Mouse (Mus musculus) embryonic stem cell, embryonic (primary cell): ENCODE measurements around the gene Mxra7.
"Not testable (repeated sequence)": the region's sequence is repeated elsewhere in the genome, so short reads cannot be mapped to it uniquely, and the experiment has no call there.

Experiments used
- CTCF ChIA-PET, 4 experiments: fragments of 300-600 bp in 2 of 4; fragments of 350-600 bp in 2 of 4; sonication (Branson Sonifier 250); formaldehyde crosslinking; loops; one replicate each; lab custom pipeline; 2022; ENCODE audit warnings: inconsistent platforms in 2 of 4; lab: Charles Lee
- POLR2A ChIA-PET, 4 experiments: fragments of 300-600 bp in 2 of 4; fragments of 350-600 bp in 2 of 4; sonication (Branson Sonifier 250); formaldehyde crosslinking; loops; one replicate each; lab custom pipeline; 2022; ENCODE audit warnings: antibody characterized with exemption in 4 of 4, inconsistent platforms in 1 of 4; lab: Charles Lee

Gene Mxra7

GRCm38 (mm10) chr11:116850833-116851477 lies 23.1 kb upstream of the Mxra7 start:
- CTCF ChIA-PET, result interaction anchor here in 2 of 4 experiments (0.7 to 1.6 kb wide), 2 partner anchors 226 to 362 kb away, joined by 3 to 6 read pairs; no protein-coding TSS in a partner anchor

DNA sequence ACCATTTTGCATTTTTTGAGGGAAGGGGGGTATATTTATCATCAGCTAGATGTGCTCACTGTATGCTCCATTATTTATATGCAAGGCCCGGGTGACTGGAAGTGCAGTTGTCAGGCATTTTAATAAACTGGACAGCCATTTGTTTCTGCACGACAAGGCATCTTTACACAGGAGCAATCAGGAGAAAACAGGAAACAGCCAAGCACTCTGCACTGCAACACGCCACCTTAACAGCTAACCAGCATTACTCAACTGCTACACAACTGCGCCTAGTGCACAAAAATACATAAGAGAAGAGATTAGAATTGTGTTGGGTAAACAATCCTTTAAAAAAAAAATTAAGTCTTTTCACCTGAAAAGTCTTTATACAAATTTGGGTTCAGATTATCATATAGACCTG lies 22.2 kb upstream of the Mxra7 start:
- POLR2A ChIA-PET, result interaction anchor here in 3 of 4 experiments (1.1 to 17.9 kb wide), 6 partner anchors 12 to 176 kb away, joined by 4 to 286 read pairs (median 110); partner anchors contain the start of genes Jmjd6 (in 1 of the 3) and Mettl23 (in 1 of the 3)
- CTCF ChIA-PET, result no interaction called here

More at GRCm38 (mm10) chr11:116850833-116851477, 23.1 kb upstream of the Mxra7 start:
- POLR2A ChIA-PET, result interaction anchor here (0.6 to 17.9 kb wide), 41 partner anchors 8 to 356 kb away, joined by 3 to 286 read pairs (median 6); partner anchors contain the start of genes Jmjd6 (in 4 of the 4), Mettl23 (in 4 of the 4) and Mxra7 (in 1 of the 4)

- ChIA-PET CTCF (no interaction called here), POLR2A (interaction anchor here in 3 of 4 experiments (0.5 to 17.9 kb wide), 8 partner anchors 11 to 176 kb away, joined by 3 to 286 read pairs (median 5); partner anchors contain the start of genes Jmjd6 (in 1 of the 3) and Mettl23 (in 1 of the 3))
Measured at GRCm38 (mm10) chr11:116849587-116849986, 21.7 kb upstream of the Mxra7 start.

GRCm38 (mm10) chr11:116848877-116849178 lies 21.0 kb upstream of the Mxra7 start:
- CTCF ChIA-PET, result not testable (repeated sequence)
- POLR2A ChIA-PET, result interaction anchor here (0.6 to 17.9 kb wide), 14 partner anchors 10 to 762 kb away, joined by 3 to 286 read pairs (median 3); partner anchors contain the start of genes Exoc7 (in 1 of the 4), Jmjd6 (in 1 of the 4) and Mettl23 (in 1 of the 4)

DNA sequence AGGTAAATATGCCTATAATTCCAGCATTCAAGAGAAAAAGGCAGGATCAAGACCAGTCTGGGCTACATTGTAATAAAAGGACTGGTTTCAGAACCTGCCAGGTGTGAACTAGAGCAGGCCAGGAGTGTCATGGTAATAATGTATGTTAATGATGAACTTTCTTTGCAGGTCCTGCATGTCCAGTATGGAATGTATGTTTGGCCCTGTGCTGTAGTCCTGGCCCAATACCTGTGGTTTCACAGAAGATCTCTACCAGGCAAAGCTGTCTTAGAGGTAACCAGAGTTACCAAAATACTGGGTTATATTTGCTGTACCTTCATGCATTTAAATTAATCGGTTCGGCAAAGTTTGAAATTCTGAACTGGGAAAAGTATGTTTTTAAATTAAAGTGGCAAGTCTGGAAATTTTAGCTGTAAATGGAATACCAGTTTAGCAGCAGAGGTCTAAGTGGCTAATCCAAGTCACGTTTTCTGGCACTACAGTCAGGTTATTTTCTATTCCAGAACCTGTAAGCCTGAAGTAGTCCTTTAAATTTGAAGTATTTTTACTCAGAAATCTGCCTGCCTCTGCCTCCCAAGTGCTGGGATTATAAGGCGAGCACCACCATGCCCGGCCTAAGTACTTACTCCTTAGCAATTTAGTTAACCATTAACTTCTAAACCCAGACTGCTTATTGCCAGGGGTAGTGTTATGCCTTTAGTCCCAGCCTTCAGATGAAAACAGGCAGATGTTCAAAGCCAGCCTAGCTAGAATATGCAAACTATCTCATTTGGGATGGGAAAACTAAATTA lies 20.4 kb upstream of the Mxra7 start:
- POLR2A ChIA-PET, result interaction anchor here (0.6 to 17.9 kb wide), 26 partner anchors 9 to 763 kb away, joined by 3 to 286 read pairs (median 3); partner anchors contain the start of genes Exoc7 (in 1 of the 4), Jmjd6 (in 1 of the 4) and Mettl23 (in 1 of the 4)
- CTCF ChIA-PET, result no interaction called here

DNA sequence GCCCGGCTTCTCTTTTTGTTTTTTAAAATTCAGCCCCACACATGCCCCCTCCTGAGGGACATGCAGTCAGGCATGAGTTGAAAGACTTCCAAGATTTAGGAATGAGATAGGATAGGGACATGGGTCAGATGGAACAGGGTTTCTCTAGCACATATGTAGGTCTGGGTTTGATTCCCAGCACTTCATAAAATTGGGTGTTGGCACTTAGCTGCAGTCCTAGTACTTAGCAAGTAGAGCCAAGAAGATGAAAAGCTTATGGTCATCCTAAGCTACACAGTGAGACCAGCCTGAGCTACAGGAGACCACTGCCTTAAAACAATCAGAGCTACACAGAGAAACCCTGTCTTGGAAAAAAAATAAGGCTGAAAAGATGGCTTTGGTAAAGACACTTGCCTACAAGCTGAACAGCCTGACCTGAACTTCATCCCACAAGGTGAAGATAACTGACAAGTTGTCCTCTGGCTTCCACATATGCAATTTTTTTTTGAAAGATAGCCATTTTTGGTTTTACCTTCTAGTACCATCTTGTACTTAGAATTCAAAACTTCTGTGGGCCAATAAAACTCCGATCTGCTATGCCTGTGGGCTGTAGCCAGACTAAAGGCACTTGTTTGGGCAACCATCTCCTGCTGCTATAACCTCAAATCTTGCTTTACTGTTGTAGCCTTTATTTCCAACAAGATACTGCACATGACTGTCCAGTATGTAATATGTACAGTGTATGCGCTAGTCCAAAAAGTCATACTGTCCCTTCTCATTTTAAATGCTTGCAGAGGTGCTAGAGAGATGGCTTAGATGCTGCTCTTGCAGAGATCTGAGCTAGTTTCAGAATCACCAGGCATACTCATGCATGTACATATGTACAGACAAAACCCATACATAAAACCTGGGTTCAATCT lies 19.6 kb upstream of the Mxra7 start:
- POLR2A ChIA-PET, result interaction anchor here (0.6 to 17.9 kb wide), 28 partner anchors 9 to 823 kb away, joined by 3 to 286 read pairs (median 4); partner anchors contain the start of genes Exoc7 (in 1 of the 4), Jmjd6 (in 1 of the 4) and Mettl23 (in 1 of the 4)
- CTCF ChIA-PET, result interaction anchor here in 1 of 4 experiments (0.5 kb wide), 1 partner anchor 1560 kb away, joined by 3 read pairs; no protein-coding TSS in a partner anchor

- CTCF ChIA-PET, result interaction anchor here in 1 of 4 experiments (0.5 kb wide), 1 partner anchor 1561 kb away, joined by 3 read pairs; no protein-coding TSS in a partner anchor
- POLR2A ChIA-PET, result interaction anchor here in 3 of 4 experiments (0.8 to 17.9 kb wide), 19 partner anchors 8 to 822 kb away, joined by 3 to 286 read pairs (median 4); partner anchors contain the start of genes Jmjd6 (in 1 of the 3) and Mettl23 (in 1 of the 3)
Measured at GRCm38 (mm10) chr11:116846593-116847181, 18.8 kb upstream of the Mxra7 start.

DNA sequence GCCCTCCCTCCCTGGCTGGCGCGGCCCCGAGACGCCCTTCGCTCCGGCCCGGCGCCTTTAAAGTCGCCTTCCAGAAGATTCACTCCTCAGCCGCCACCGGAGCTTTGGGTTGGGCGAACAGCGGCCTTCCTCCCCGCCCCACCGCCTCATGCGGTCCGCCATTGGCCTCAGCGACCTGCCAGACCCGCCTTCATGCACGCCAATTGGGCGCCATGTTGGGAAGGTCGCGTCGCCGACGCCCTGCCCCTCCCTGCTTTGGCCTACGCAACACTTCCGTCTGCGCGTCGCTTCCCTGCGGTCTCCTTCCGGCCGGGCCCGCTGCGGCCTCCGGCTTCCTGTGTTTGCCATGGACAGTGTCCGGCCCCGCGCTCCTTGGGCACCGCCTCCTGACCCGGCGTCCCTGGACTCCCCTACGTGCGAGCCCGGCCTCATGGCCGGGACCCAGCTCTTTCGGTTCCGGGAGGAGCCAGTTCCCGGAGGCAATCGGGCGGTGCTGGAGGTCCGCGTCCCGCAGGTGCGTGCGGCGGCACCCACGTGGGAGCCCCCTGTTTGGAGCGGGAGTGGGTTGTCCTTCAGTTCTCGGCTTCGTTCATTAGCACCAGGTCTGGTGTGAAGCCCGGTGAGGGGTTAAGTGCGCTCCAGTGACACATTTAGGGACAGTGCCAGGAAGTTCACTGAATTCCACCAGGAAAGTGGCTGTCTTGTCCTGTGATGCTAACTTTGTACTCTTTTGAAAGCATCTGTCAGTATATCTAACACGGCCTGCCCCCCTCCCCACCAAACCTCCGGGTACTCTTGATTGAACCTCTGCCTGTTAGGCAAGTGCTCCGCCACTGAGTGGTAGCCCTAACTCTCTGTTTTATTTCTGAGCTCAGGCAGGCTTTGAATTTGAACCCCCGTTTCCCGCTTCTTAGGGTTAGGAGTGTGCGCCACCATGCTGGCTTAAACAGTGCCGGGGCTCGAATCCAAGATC lies 15.7 kb upstream of the Mxra7 start, which contains the start of the genes Mettl23 and Jmjd6:
Gene Mettl23, plus strand, starts transcription at position 18 of the 973 bp plus-strand sequence.
Gene Jmjd6, minus strand, starts transcription at position 189 of the 973 bp plus-strand sequence.
- ChIA-PET CTCF (interaction anchor here (0.5 to 1.6 kb wide), 12 partner anchors 8 to 328 kb away, joined by 3 to 7 read pairs (median 3); partner anchors contain the start of gene Mxra7 (in 2 of the 4)), POLR2A (interaction anchor here (0.5 to 17.9 kb wide), 57 partner anchors 8 to 819 kb away, joined by 3 to 246 read pairs (median 4); partner anchors contain the start of genes Mfsd11 (in 4 of the 4), Srsf2 (in 4 of the 4), Mxra7 (in 2 of the 4) and Prcd (in 1 of the 4))

- ChIA-PET CTCF (interaction anchor here (0.6 to 1.6 kb wide), 10 partner anchors 9 to 327 kb away, joined by 3 to 7 read pairs (median 3); partner anchors contain the start of gene Mxra7 (in 2 of the 4)), POLR2A (interaction anchor here (0.5 to 17.9 kb wide), 58 partner anchors 8 to 818 kb away, joined by 3 to 246 read pairs (median 4); partner anchors contain the start of genes Mfsd11 (in 4 of the 4), Srsf2 (in 4 of the 4), Mxra7 (in 2 of the 4) and Prcd (in 1 of the 4))
Measured at GRCm38 (mm10) chr11:116842531-116843260, 14.8 kb upstream of the Mxra7 start.

- CTCF ChIA-PET, result interaction anchor here in 2 of 4 experiments (0.6 to 1.4 kb wide), 2 partner anchors 32 to 178 kb away, joined by 4 to 7 read pairs; no protein-coding TSS in a partner anchor
Measured at GRCm38 (mm10) chr11:116840748-116841147, 12.9 kb upstream of the Mxra7 start.

GRCm38 (mm10) chr11:116839601-116840000 lies 11.8 kb upstream of the Mxra7 start:
- ChIA-PET CTCF (interaction anchor here in 1 of 4 experiments (0.7 to 1.9 kb wide), 3 partner anchors 12 to 215 kb away, joined by 3 to 7 read pairs (median 3); partner anchors contain the start of gene Mxra7), POLR2A (interaction anchor here (0.5 to 17.9 kb wide), 15 partner anchors 9 to 743 kb away, joined by 3 to 246 read pairs (median 3); partner anchors contain the start of genes Mfsd11 (in 3 of the 4), Srsf2 (in 3 of the 4) and Mxra7 (in 2 of the 4))

More at GRCm38 (mm10) chr11:116840748-116841147, 12.9 kb upstream of the Mxra7 start:
- POLR2A ChIA-PET, result interaction anchor here (0.5 to 17.9 kb wide), 20 partner anchors 10 to 611 kb away, joined by 3 to 246 read pairs (median 4); partner anchors contain the start of genes Mfsd11 (in 4 of the 4), Srsf2 (in 4 of the 4) and Mxra7 (in 2 of the 4)

DNA sequence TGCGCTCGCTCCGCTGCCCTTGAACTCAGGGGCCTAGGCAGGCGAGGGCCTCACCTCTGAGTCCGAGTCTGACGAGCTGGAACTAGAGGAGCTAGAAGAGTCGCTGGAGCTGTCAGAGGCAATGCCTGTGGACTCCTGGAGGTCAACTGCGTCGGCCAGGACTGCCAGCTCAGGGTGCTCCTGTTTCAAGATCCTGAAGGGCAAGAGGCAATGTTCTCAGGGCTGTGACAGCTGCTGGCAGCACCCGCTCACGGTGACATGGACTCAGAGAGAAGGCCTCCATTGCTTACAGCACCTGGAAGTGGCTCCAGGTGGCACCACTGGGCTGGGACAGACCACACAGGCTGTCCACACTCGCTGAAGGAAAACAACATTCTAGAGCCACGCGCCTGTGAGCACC lies 11.1 kb upstream of the Mxra7 start:
- POLR2A ChIA-PET, result interaction anchor here (0.6 to 17.9 kb wide), 13 partner anchors 10 to 717 kb away, joined by 3 to 246 read pairs (median 3); partner anchors contain the start of genes Mfsd11 (in 2 of the 4), Mxra7 (in 2 of the 4) and Srsf2 (in 2 of the 4)
- CTCF ChIA-PET, result interaction anchor here in 1 of 4 experiments (0.8 to 1.9 kb wide), 3 partner anchors 11 to 198 kb away, joined by 3 to 7 read pairs (median 3); partner anchors contain the start of gene Mxra7

DNA sequence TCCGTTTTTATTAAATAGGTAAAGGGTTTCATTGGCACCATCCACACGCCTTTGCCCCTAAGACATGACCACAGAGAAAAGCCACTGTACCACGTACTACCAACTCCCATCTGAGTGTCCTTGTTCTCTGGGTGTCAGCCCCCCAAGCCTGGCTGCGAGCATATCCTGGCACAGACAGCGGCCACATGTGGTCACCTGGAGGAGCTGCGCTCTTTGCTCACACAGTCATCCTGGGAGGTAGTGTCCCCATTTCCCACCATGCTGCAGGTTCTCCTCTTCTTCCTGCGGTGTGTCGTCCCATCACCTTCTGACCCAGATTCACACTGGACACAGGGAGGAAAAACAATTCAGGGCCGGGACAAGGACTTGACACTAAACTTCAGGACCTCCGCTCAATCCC lies 9.6 kb upstream of the Mxra7 start:
- ChIA-PET POLR2A (interaction anchor here in 3 of 4 experiments (0.6 to 12.6 kb wide), 10 partner anchors 9 to 167 kb away, joined by 3 to 246 read pairs (median 5); partner anchors contain the start of genes Mfsd11 (in 2 of the 3), Mxra7 (in 2 of the 3) and Srsf2 (in 2 of the 3)), CTCF (interaction anchor here in 3 of 4 experiments (0.6 to 0.7 kb wide), 5 partner anchors 10 to 383 kb away, joined by 3 read pairs; partner anchors contain the start of gene Mxra7 (in 2 of the 3))
